Mouse (Mus musculus) intestine, postnatal 0 days (tissue): ENCODE data around the gene Cd151. TPM values are rescaled to one million over a fixed set of nuclear protein-coding genes. Genes with fewer than 3 reads are reported as not detected.

Experiments used
- ATAC-seq: fragments of 200-750 bp; cut with Nextera tagmentation; 2 replicates; pipeline ENCODE4 v1.8.0; 2017; ENCODE audit warnings: mild to moderate bottlenecking, moderate TSS enrichment, moderate library complexity
- H3K27ac ChIP-seq: fragments of 300-500 bp; sonication (generic); 2 replicates; pipeline ENCODE4 v1.5.1; 2014; ENCODE audit warnings: mild to moderate bottlenecking, low read depth, low read length, moderate library complexity
- H3K27me3 ChIP-seq: fragments of 300-500 bp; sonication (generic); replicated peaks from 2 replicates; pipeline ENCODE4 v1.6.1; 2014; ENCODE audit warnings: low read length, mixed read lengths; ENCODE audit not compliant: control insufficient read depth, insufficient read depth
- H3K36me3 ChIP-seq: fragments of 300-500 bp; sonication (generic); 2 replicates; pipeline ENCODE4 v1.6.1; 2014; ENCODE audit warnings: mild to moderate bottlenecking, moderate library complexity; ENCODE audit not compliant: control insufficient read depth, insufficient read depth
- H3K4me1 ChIP-seq: fragments of 300-500 bp; sonication (generic); replicated peaks from 2 replicates; pipeline ENCODE4 v1.6.1; 2014; ENCODE audit warnings: antibody characterized with exemption, low read length, mixed read lengths; ENCODE audit not compliant: control insufficient read depth, insufficient read depth
- H3K4me2 ChIP-seq: fragments of 300-500 bp; sonication (generic); replicated peaks from 2 replicates; pipeline ENCODE4 v1.6.1; 2014; ENCODE audit warnings: low read depth, mild to moderate bottlenecking, moderate library complexity
- H3K4me3 ChIP-seq: fragments of 300-500 bp; sonication (generic); 2 replicates; pipeline ENCODE4 v1.5.1; 2014; ENCODE audit warnings: low read depth, low read length
- H3K9ac ChIP-seq: fragments of 300-500 bp; sonication (generic); 2 replicates; pipeline ENCODE4 v1.6.1; 2014; ENCODE audit warnings: mild to moderate bottlenecking, low read depth, low read length
- H3K9me3 ChIP-seq: fragments of 300-500 bp; sonication (generic); 2 replicates; pipeline ENCODE4 v1.6.1; 2016; ENCODE audit warnings: mixed run types; ENCODE audit not compliant: control insufficient read depth
- CTCF ChIP-seq: sonication (generic); IDR thresholded peaks from 2 replicates; pipeline ENCODE4 v1.5.1; 2016; ENCODE audit warnings: low read depth, mild to moderate bottlenecking, control low read depth, antibody characterized with exemption, moderate library complexity
- WGBS: fragments of 180-500 bp; shearing (Covaris S2); extraction: QIAGEN DNeasy Blood & Tissue Kit; methylation state at CpG from one replicate; pipeline ENCODE4 v1.1.7; 2014; 5-methylcytosine and 5-hydroxymethylcytosine counted together
- polyA plus RNA-seq: library from polyadenylated mRNA; unstranded; fragments of >200 nt; fragmentation: Nextera tagmentation; extraction: Ambion mirVana; gene quantifications from 2 replicates; pipeline ENCODE4 v1.2.1, GENCODE M21; 2015

Gene Cd151
- polyA plus RNA-seq, 1 experiment from 2014 or later = 29.3 TPM

DNA sequence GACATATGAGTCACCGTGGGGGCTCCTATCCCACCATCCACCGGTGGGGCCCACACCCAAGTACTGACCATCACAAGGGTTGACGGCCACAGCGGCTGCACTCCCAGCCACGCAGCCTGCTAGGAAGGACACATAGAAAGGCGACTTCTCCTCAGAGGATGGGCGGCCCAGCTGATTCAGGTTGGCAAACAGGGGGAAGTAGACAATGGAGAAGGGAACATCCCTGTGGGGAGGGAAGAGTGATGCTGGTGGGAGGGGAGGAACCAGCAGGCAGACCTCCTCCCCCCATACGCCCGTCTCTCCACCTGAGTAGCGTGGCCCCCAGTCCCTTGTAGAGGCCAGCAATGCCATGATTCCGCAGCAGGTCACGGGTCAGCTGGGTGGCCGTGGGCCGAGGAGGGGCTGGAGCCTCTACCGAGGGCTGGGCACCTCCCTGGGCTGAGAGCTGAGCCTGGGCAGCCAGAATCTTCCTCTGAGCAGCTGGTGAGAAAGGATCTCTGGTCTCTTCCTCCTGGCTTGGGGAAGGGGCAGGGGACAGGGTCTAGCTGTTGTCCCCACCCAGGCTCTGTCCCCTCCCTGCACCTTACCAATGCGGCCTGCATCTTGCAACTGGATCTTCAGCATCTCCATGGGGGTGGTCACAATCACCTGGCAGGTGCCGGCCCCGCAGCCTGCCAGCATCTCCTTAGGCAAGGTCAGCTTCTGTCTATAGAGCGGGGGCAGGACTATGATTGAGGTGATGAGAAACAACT lies 35.6 kb upstream of the Cd151 start:
- H3K9me3 ChIP-seq = no peaks in the 10 kb centered on the region
- no peak for ATAC-seq
- no peak for TF ChIP-seq CTCF
- H3K4me2 ChIP-seq = no peak overlapping the region
- peaks cover 39% of the 10 kb centered on the region for H3K36me3 ChIP-seq
- no peak overlapping the region for H3K4me3 ChIP-seq
- no peaks in the 10 kb centered on the region for H3K27me3 ChIP-seq
- H3K4me1 ChIP-seq = peaks cover 13% of the 10 kb centered on the region
- 95% methylated on average over 19 of the region's 19 CpGs for WGBS
- no peak overlapping the region for H3K9ac ChIP-seq
- H3K27ac ChIP-seq = no peak overlapping the region

DNA sequence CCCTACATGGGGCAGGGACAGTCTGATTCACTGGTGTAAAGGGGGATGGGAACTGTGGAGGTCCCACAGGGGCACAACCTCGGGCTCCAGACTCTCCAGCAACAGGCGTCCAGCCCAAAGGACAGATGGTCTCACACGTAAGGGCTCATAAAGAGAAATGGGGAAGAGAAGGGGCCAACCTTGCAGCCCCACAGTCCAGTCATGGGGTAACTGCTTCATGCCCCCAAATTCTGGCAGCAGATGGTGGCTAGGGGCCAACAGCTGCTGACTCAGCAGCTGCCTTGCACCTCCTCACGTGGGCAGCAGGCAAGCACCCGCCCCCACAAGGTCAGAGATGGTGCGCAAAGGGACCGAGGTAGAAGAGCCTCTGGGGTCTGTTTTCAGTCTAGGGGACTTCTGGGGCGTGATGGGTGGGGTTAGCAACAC lies 35.0 kb upstream of the Cd151 start:
- Histone ChIP-seq H3K27ac (no peak overlapping the region), H3K4me1 (peaks cover 16% of the 10 kb centered on the region), H3K4me3 (no peak overlapping the region), H3K4me2 (no peak overlapping the region), H3K9ac (no peak overlapping the region), H3K9me3 (no peaks in the 10 kb centered on the region), H3K27me3 (no peaks in the 10 kb centered on the region), H3K36me3 (peaks cover 39% of the 10 kb centered on the region)
- no peak for TF ChIP-seq CTCF
- no peak for ATAC-seq
- 84% methylated on average over 8 of the region's 8 CpGs for WGBS

DNA sequence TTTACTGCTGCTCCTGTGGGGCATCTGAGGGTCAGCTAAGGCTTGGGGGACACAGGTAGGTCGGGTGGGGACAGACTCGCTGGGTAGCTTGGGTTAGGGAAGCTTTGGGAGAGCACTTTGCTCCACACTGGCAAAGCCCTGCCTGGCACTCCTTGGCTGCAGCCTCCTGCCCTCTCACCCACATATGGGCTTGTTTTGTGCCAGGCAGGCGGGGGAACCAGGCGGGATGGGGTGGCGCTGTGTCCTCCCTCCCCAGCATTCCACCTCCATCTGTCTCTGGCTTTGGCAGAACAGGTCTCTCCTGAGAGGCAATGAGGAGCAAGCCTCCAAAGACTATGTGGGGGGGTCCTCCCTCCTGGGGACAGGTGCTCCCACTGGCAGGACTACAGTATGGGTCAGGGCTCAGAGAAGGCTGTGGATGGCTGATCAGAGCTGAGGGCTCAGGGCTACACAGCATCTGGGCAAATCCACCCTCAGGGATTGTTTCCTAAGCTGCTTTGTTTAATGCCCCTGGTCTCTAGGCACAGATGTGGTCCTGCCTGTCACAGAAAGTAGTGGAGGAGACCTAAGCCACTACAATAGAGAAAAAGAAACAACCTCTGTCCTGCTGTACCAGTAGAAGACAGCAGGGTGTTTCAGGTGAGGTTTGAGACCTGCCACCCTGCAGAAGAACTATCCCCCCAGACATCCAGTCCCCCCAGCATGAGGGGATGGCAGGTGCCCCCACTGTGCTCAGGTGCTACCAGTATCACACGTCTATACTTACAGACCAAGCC lies 34.3 kb upstream of the Cd151 start:
- Histone ChIP-seq H3K4me3 (no peak overlapping the region), H3K27ac (no peak overlapping the region)

DNA sequence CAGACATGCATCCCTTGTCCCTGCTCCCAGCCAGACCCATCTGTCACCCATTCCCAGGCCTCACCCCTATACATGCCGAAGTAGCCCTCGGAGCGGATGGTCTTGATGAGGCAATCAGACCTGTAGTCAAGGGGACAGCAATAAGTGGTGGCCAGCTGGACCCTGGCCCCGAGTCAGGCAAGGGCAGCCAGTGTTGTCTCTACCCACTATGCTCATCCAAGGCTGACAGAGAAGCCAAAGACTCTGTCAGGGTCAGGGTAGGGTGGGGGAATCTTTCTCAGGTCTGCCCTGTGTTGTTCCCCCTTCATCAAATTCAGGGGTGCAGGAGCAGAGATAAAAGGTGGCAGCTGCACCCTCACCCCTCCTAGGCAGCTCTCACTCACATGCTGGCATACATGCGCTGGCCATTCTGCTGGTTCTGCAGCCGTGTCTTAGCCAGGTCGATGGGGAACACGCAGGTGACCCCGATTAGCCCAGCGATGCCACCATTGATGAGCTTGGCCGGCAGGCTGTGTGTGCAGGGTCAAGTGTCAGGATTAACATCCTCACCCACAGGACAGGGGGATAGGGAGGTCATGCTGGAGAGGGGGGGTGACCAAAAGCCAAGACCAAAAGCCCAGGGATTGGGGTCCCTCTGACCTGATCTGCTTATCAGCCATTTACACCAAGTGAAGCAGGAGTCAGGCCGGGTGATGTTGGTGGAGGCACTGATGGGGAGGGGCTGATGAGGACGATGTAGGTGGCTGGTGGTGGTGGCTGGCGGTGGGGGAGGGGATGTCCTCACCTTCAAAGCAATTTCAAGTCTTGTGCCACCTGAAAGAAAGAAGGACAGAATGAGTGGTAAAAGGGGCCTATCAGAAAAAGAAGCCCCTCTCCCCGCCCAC lies 33.4 kb upstream of the Cd151 start:
- Histone ChIP-seq H3K9ac (peak overlapping the region; percentile 40; the same call in 1 of the 2 replicates), H3K4me1 (peaks cover 16% of the 10 kb centered on the region)

More for the DNA sequence above, 34.3 kb upstream of the Cd151 start:
- ATAC-seq = no peak
- Histone ChIP-seq H3K4me1 (peaks cover 16% of the 10 kb centered on the region), H3K4me2 (no peak overlapping the region), H3K36me3 (peaks cover 39% of the 10 kb centered on the region), H3K9ac (no peak overlapping the region), H3K27me3 (no peaks in the 10 kb centered on the region), H3K9me3 (no peaks in the 10 kb centered on the region)
- WGBS = 91% methylated on average over 6 of the region's 6 CpGs
- TF ChIP-seq CTCF = no peak

DNA sequence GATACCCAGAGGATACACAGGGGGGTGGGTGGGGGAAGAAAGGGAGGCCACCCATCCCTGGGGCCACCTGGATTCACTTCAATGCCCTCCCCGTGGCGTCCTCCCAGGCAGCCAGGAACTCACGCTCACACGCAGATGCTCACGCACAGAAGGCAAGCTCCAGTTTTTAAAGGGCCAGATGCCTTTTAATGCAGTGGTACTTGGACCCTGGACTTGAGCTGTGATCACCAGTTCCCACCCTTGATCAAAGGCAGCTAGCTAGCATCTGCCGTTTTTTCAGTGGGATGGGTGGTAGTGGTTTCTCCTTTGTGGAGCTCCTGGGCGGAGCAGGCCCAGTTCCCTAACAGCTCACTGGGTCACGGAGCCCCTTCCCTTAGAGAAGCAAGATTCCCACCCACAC lies 32.7 kb upstream of the Cd151 start:
- Histone ChIP-seq H3K27me3 (no peaks in the 10 kb centered on the region), H3K27ac (peak overlapping the region; percentile 78; the same call in 1 of the 2 replicates), H3K4me2 (peak overlapping the region; percentile 78), H3K36me3 (peaks cover 51% of the 10 kb centered on the region), H3K4me1 (peaks cover 16% of the 10 kb centered on the region), H3K9ac (peak overlapping the region; percentile 40; the same call in 1 of the 2 replicates), H3K4me3 (peak overlapping the region; percentile 43), H3K9me3 (no peaks in the 10 kb centered on the region)
- no peak for TF ChIP-seq CTCF
- 17% methylated on average over 8 of the region's 8 CpGs for WGBS
- ATAC-seq = no peak

More for the DNA sequence above, 33.4 kb upstream of the Cd151 start:
- ATAC-seq = no peak
- peak overlapping the region; percentile 43 for H3K4me3 ChIP-seq
- TF ChIP-seq CTCF = no peak
- H3K27ac ChIP-seq = no peak overlapping the region
- no peaks in the 10 kb centered on the region for H3K27me3 ChIP-seq
- no peaks in the 10 kb centered on the region for H3K9me3 ChIP-seq
- H3K4me2 ChIP-seq = peak overlapping the region; percentile 78
- 75% methylated on average over 15 of the region's 15 CpGs for WGBS
- H3K36me3 ChIP-seq = peaks cover 45% of the 10 kb centered on the region
